Mouse (Mus musculus) G1E (cell line): ENCODE data around the gene Efhd2.

Experiments
- CTCF ChIP-seq: IDR thresholded peaks from 2 replicates; pipeline ENCODE4 v1.5.1; 2012; ENCODE audit warnings: low read depth, low read length, inconsistent platforms, mixed read lengths
- GATA1 ChIP-seq: IDR thresholded peaks from 2 replicates; pipeline ENCODE4 v1.6.1; 2012; ENCODE audit warnings: borderline replicate concordance, low read length, inconsistent platforms, mixed read lengths

DNA sequence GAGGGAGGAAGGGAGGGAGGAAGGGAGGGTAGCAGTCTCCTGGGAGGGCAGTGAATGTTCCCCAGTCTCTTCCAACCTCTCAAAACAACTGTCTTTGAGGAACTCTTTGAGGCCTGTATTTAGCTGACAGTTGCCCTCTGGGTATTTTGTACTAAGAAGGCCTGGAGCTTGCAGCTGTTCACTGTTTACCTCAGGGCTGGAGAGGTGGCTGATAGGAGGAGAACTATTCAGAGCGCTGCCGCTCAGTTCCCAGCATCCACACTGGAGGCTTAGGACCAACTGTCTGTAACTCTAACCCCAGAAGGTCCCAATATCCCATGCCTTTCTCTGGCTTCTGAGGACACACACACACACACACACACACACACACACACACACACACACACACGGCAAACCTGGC lies 23.1 kb upstream of the Efhd2 start:
- no peak for TF ChIP-seq CTCF
- no peak for TF ChIP-seq GATA1
